Comparison of ENCODE assay signal across 19 mouse cellular contexts in genomic region chr7:72627369-72627768, GRCm38 (mm10).
A peak's percentile ranks its signal among the peaks of the same experiment; 100 is the strongest.
DNase-seq lines count a peak whose midpoint lies in the region; ATAC-seq lines count a peak whose summit lies in the region.
"Had no signal": no experiment of that assay in that cellular context is flagged by ENCODE, and none has a peak within 500 bp of the region (broad histone marks: within the 10 kb centered on the region; RNA-seq: fewer than 3 reads in every experiment).

No protein-coding gene starts in this region.

- H3K4me2 ChIP-seq in hindbrain, embryonic 15.5 days, result no peak overlapping the region
- no peak overlapping the region for H3K4me2 ChIP-seq in hindbrain, embryonic 13.5 days
- no peak overlapping the region for H3K4me2 ChIP-seq in neural tube, embryonic 13.5 days
- H3K4me2 ChIP-seq in neural tube, embryonic 15.5 days, result no peak overlapping the region
- H3K4me2 ChIP-seq: heart, embryonic 13.5 days had no signal

- no peaks in the 10 kb centered on the region for H3K4me1 ChIP-seq in hindbrain, embryonic 15.5 days (replicated peaks)
- H3K4me1 ChIP-seq in hindbrain, embryonic 13.5 days (replicated peaks), result 0 out of 2 replicates have a peak, but pooled peaks cover 3% of the 10 kb centered on the region
- H3K4me1 ChIP-seq in neural tube, embryonic 13.5 days (replicated peaks), result peaks cover 9% of the 10 kb centered on the region; the same call in 1 of the 2 replicates
- peaks cover 5% of the 10 kb centered on the region; the same call in 1 of the 2 replicates for H3K4me1 ChIP-seq in neural tube, embryonic 15.5 days
- H3K4me1 ChIP-seq: heart, embryonic 13.5 days had no signal

- peak; percentile 5 to 14 for DNase-seq in cerebellum, postnatal 10 days
- no peak for DNase-seq in cerebellum, adult 9-10 months
- no peak for DNase-seq in neural tube, embryonic 10.5 days (ENCODE audit: extremely low spot score, low spot score)
- DNase-seq: adrenal gland, postnatal 36 days; cerebellum, adult 2 months; heart, adult 18-20 months; kidney, adult 18-20 months; layer of hippocampus, postnatal 36 days; liver, postnatal 0 days; lung, postnatal 10 days; right cerebral cortex, postnatal 4 days; thymus, adult 2 months had no signal

- no peaks in the 10 kb centered on the region for H3K36me3 ChIP-seq in hindbrain, embryonic 15.5 days
- no peaks in the 10 kb centered on the region for H3K36me3 ChIP-seq in hindbrain, embryonic 13.5 days
- H3K36me3 ChIP-seq in neural tube, embryonic 13.5 days, result no peaks in the 10 kb centered on the region
- H3K36me3 ChIP-seq in neural tube, embryonic 15.5 days, result no peaks in the 10 kb centered on the region
- H3K36me3 ChIP-seq: heart, embryonic 13.5 days had no signal

- no peak overlapping the region for H3K4me3 ChIP-seq in hindbrain, embryonic 15.5 days
- H3K4me3 ChIP-seq in hindbrain, embryonic 13.5 days, result no peak overlapping the region
- no peak overlapping the region for H3K4me3 ChIP-seq in neural tube, embryonic 13.5 days
- H3K4me3 ChIP-seq in neural tube, embryonic 15.5 days (replicated peaks), result no peak overlapping the region
- H3K4me3 ChIP-seq: heart, embryonic 13.5 days had no signal

- H3K9ac ChIP-seq in hindbrain, embryonic 15.5 days, result no peak overlapping the region
- H3K9ac ChIP-seq in hindbrain, embryonic 13.5 days, result no peak overlapping the region
- H3K9ac ChIP-seq in neural tube, embryonic 13.5 days, result no peak overlapping the region
- H3K9ac ChIP-seq in neural tube, embryonic 15.5 days (replicated peaks), result no peak overlapping the region
- H3K9ac ChIP-seq: heart, embryonic 13.5 days; liver, postnatal 0 days had no signal

- ATAC-seq in hindbrain, embryonic 15.5 days (ENCODE audit: low FRiP score, low read depth), result no peak
- ATAC-seq in hindbrain, embryonic 13.5 days (ENCODE audit: low FRiP score), result no peak
- ATAC-seq in neural tube, embryonic 13.5 days (ENCODE audit: low read depth), result no peak; the same call in 1 of the 2 replicates
- no peak for ATAC-seq in neural tube, embryonic 15.5 days (ENCODE audit: low FRiP score)
- ATAC-seq in activated CD4-positive, CD25-positive, alpha-beta regulatory T cell, adult 4 months, result no peak
- ATAC-seq: liver, postnatal 0 days had no signal

- H3K27me3 ChIP-seq in hindbrain, embryonic 15.5 days, result no peaks in the 10 kb centered on the region
- no peaks in the 10 kb centered on the region for H3K27me3 ChIP-seq in hindbrain, embryonic 13.5 days
- no peaks in the 10 kb centered on the region for H3K27me3 ChIP-seq in neural tube, embryonic 13.5 days
- no peaks in the 10 kb centered on the region for H3K27me3 ChIP-seq in neural tube, embryonic 15.5 days (replicated peaks)
- H3K27me3 ChIP-seq: heart, embryonic 13.5 days had no signal

- peak overlapping the region; percentile 12; the same call in 1 of the 2 replicates for H3K27ac ChIP-seq in hindbrain, embryonic 15.5 days (replicated peaks)
- no peak overlapping the region for H3K27ac ChIP-seq in hindbrain, embryonic 13.5 days
- H3K27ac ChIP-seq in neural tube, embryonic 13.5 days (replicated peaks), result peak overlapping the region; percentile 23; the same call in 1 of the 2 replicates
- peak overlapping the region; percentile 1; the same call in 1 of the 2 replicates for H3K27ac ChIP-seq in neural tube, embryonic 15.5 days (replicated peaks)
- H3K27ac ChIP-seq: heart, embryonic 13.5 days; kidney, postnatal 0 days had no signal

- H3K9me3 ChIP-seq in hindbrain, embryonic 15.5 days, result no peaks in the 10 kb centered on the region
- H3K9me3 ChIP-seq in hindbrain, embryonic 13.5 days, result no peaks in the 10 kb centered on the region
- peaks cover 4% of the 10 kb centered on the region; the same call in 1 of the 2 replicates for H3K9me3 ChIP-seq in neural tube, embryonic 13.5 days
- H3K9me3 ChIP-seq in neural tube, embryonic 15.5 days (replicated peaks), result 0 out of 2 replicates have a peak, but pooled peaks cover 4% of the 10 kb centered on the region

- WGBS in hindbrain, embryonic 15.5 days, result 32% methylated on average over 4 of the region's 4 CpGs
- WGBS in hindbrain, embryonic 13.5 days, result 20% methylated on average over 4 of the region's 4 CpGs
- 17% methylated on average over 4 of the region's 4 CpGs for WGBS in neural tube, embryonic 13.5 days
- WGBS in neural tube, embryonic 15.5 days, result 21% methylated on average over 4 of the region's 4 CpGs

Comparison
In these comparisons a context has a peak if more than half of its experiments do, and no peak if none do; other contexts are left out.
1. DNase-seq: peak in cerebellum, postnatal 10 days (2 of 2); none in cerebellum, adult 9-10 months (single experiment) and neural tube, embryonic 10.5 days (single experiment).